Comparison of ENCODE assay signal across 13 mouse cellular contexts in the genomic region with DNA sequence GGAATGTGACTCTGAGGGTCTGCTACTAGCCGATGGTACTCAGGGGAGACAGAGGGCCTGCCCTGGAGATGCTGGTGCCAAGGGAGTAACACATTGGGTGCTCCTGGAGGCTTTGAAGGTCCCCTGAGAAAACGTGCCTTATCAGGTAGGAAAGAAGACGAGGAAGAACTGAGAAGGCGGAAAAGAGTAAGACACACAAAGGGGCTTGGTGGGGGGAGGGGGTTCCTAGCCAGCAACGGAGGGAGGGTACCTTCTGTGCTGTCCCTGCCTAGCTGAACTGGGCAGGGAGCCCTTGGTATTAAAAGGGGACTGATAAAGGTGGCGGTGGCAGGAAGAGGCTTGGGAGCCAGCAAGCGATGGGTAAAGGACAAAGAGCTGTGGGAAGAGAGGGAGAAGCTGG. TPM values are rescaled to one million over a fixed set of nuclear protein-coding genes. Genes with fewer than 3 reads are reported as not detected.
DNase-seq lines count a peak whose midpoint lies in the region; ATAC-seq lines count a peak whose summit lies in the region.
"Had no signal": no experiment of that assay in that cellular context is flagged by ENCODE, and none has a peak within 500 bp of the region (broad histone marks: within the 10 kb centered on the region; RNA-seq: fewer than 3 reads in every experiment).

No protein-coding gene starts in this region.

- no peaks in the 10 kb centered on the region for H3K9me3 ChIP-seq in heart, embryonic 12.5 days (replicated peaks)
- H3K9me3 ChIP-seq in intestine, embryonic 14.5 days (ENCODE audit: control insufficient read depth, low read length) = no peaks in the 10 kb centered on the region

- DNase-seq in heart, postnatal 25 days (ENCODE audit: low spot score) = no peak
- peak; percentile 2 for DNase-seq in ovary, postnatal 36 days (ENCODE audit: low spot score)
- no peak for DNase-seq in ovary, postnatal 14 days (ENCODE audit: low spot score)
- DNase-seq in intestine, embryonic 14.5 days (ENCODE audit: low spot score) = no peak
- DNase-seq in left cerebral cortex, postnatal 4 days = no peak
- DNase-seq: cerebellum, adult 9-10 months; kidney, adult 11 months had no signal

- ATAC-seq in heart, embryonic 12.5 days (ENCODE audit: insufficient number of reproducible peaks, low FRiP score) = no peak
- no peak for ATAC-seq in intestine, embryonic 14.5 days (replicated peaks; ENCODE audit: low FRiP score, low TSS enrichment, low read depth)
- ATAC-seq in granulocyte monocyte progenitor cell, adult 5-6 weeks (replicated peaks; ENCODE audit: poor library complexity, severe bottlenecking) = no peak

- intact Hi-C loops in heart, postnatal 25 days (cut with DNase I) = loop anchor here (5.0 kb wide), 1 partner anchor 33 kb away; a partner anchor contains a TSS
- intact Hi-C loops in left cerebral cortex, postnatal 4 days (cut with DNase I) = no loop called here

- peak overlapping the region; percentile 26 for H3K9ac ChIP-seq in heart, embryonic 12.5 days
- peak overlapping the region; percentile 87 for H3K9ac ChIP-seq in intestine, embryonic 14.5 days (ENCODE audit: low read length)

- no peaks in the 10 kb centered on the region for H3K36me3 ChIP-seq in heart, embryonic 12.5 days
- H3K36me3 ChIP-seq in intestine, embryonic 14.5 days (ENCODE audit: control insufficient read depth, insufficient read depth, low read length) = peaks cover 17% of the 10 kb centered on the region; the same call in 1 of the 2 replicates

- WGBS in heart, embryonic 12.5 days = 46% methylated on average over 7 of the region's 7 CpGs
- 53% methylated on average over 7 of the region's 7 CpGs for WGBS in intestine, embryonic 14.5 days

- H3K4me2 ChIP-seq in heart, embryonic 12.5 days = 0 out of 2 replicates have a peak overlapping the region, but pooled peaks have one; percentile 3
- peak overlapping the region; percentile 46 for H3K4me2 ChIP-seq in intestine, embryonic 14.5 days (ENCODE audit: low read length)

- H3K27ac ChIP-seq in heart, embryonic 12.5 days (ENCODE audit: poor library complexity, severe bottlenecking) = peak overlapping the region; percentile 50; the same call in 1 of the 2 replicates
- peak overlapping the region; percentile 96 for H3K27ac ChIP-seq in intestine, embryonic 14.5 days (ENCODE audit: low read depth)
- H3K27ac ChIP-seq: left cerebral cortex, adult 2 months; macrophage had no signal

- no peaks in the 10 kb centered on the region for H3K27me3 ChIP-seq in heart, embryonic 12.5 days (replicated peaks)
- no peaks in the 10 kb centered on the region for H3K27me3 ChIP-seq in intestine, embryonic 14.5 days (replicated peaks; ENCODE audit: control insufficient read depth, insufficient read depth, low read length)

- peaks cover 84% of the 10 kb centered on the region for H3K4me1 ChIP-seq in heart, embryonic 12.5 days (replicated peaks)
- H3K4me1 ChIP-seq in intestine, embryonic 14.5 days (replicated peaks; ENCODE audit: control insufficient read depth, insufficient read depth, low read length) = peaks cover 59% of the 10 kb centered on the region

- no peak overlapping the region for H3K4me3 ChIP-seq in heart, embryonic 12.5 days
- peak overlapping the region; percentile 39 for H3K4me3 ChIP-seq in intestine, embryonic 14.5 days (ENCODE audit: low read depth, low read length)
- H3K4me3 ChIP-seq: left cerebral cortex, adult 2 months had no signal

RNA-seq across cellular contexts. Expression of a gene that starts 15.0 kb away (rescaled TPM):
- polyA plus RNA-seq in heart, embryonic 12.5 days (2016; fragmentation: Nextera tagmentation; extraction: Ambion mirVana) = 33.4 and 38.4 TPM in 2 replicates
- 10 to 100 TPM; 43.7 to 48.1 TPM for total RNA-seq in heart, postnatal 25 days (2021)
- 145 and 153 TPM in 2 replicates for polyA plus RNA-seq in intestine, embryonic 14.5 days (2014; fragmentation: Nextera tagmentation; extraction: Ambion mirVana)
- 1 to 10 TPM; 5.5 to 5.7 TPM for total RNA-seq in left cerebral cortex, postnatal 4 days (2021)
- total RNA-seq in granulocyte monocyte progenitor cell, adult 5-6 weeks (2014; fragmentation: Nextera tagmentation) = 41.4 and 58.5 TPM in 2 replicates
- total RNA-seq in granulocyte monocyte progenitor cell, adult 5-6 weeks (2017) = 50.3 and 51.9 TPM in 2 replicates

RNA-seq across cellular contexts. Expression of a gene that starts 23.0 kb away (rescaled TPM):
- 6.4 and 9.3 TPM in 2 replicates for polyA plus RNA-seq in heart, embryonic 12.5 days (2016; fragmentation: Nextera tagmentation; extraction: Ambion mirVana)
- total RNA-seq in heart, postnatal 25 days (2021) = 1 to 10 TPM in 1 of 2 experiments, not detected in 1; 2.0 TPM
- 1.5 and 2.4 TPM in 2 replicates for polyA plus RNA-seq in intestine, embryonic 14.5 days (2014; fragmentation: Nextera tagmentation; extraction: Ambion mirVana)
- 1 to 10 TPM in 1 of 2 experiments, not detected in 1; 1.3 TPM for total RNA-seq in left cerebral cortex, postnatal 4 days (2021)
- total RNA-seq in granulocyte monocyte progenitor cell, adult 5-6 weeks (2014; fragmentation: Nextera tagmentation) = not detected in 2 replicates
- total RNA-seq in granulocyte monocyte progenitor cell, adult 5-6 weeks (2017) = not detected in 2 replicates
- total RNA-seq: left cerebral cortex, adult 2 months had no signal
- polyA plus RNA-seq: macrophage had no signal

RNA-seq across cellular contexts. Expression of a gene that starts 34.0 kb away (rescaled TPM):
- 50.6 and 53.5 TPM in 2 replicates for polyA plus RNA-seq in heart, embryonic 12.5 days (2016; fragmentation: Nextera tagmentation; extraction: Ambion mirVana)
- 1 to 10 TPM; 4.4 to 7.1 TPM for total RNA-seq in heart, postnatal 25 days (2021)
- polyA plus RNA-seq in intestine, embryonic 14.5 days (2014; fragmentation: Nextera tagmentation; extraction: Ambion mirVana) = 1.7 and 3.2 TPM in 2 replicates
- total RNA-seq in left cerebral cortex, postnatal 4 days (2021) = not detected
- 5.6 and 6.0 TPM in 2 replicates for total RNA-seq in granulocyte monocyte progenitor cell, adult 5-6 weeks (2014; fragmentation: Nextera tagmentation)
- 3.0 and 8.1 TPM in 2 replicates for total RNA-seq in granulocyte monocyte progenitor cell, adult 5-6 weeks (2017)

RNA-seq across cellular contexts. Expression of a gene that starts 41.0 kb away (rescaled TPM):
- 0.28 and 0.57 TPM in 2 replicates for polyA plus RNA-seq in heart, embryonic 12.5 days (2016; fragmentation: Nextera tagmentation; extraction: Ambion mirVana)
- not detected for total RNA-seq in heart, postnatal 25 days (2021)
- polyA plus RNA-seq in intestine, embryonic 14.5 days (2014; fragmentation: Nextera tagmentation; extraction: Ambion mirVana) = 1.6 and 3.8 TPM in 2 replicates
- not detected for total RNA-seq in left cerebral cortex, postnatal 4 days (2021)
- not detected in 2 replicates for total RNA-seq in granulocyte monocyte progenitor cell, adult 5-6 weeks (2014; fragmentation: Nextera tagmentation)
- total RNA-seq in granulocyte monocyte progenitor cell, adult 5-6 weeks (2017) = not detected in 2 replicates
- total RNA-seq: adrenal gland, postnatal 4 days; gastrocnemius, postnatal 14 days; left cerebral cortex, adult 2 months had no signal

RNA-seq across cellular contexts. Expression of a gene that starts 56.8 kb away (rescaled TPM):
- polyA plus RNA-seq in heart, embryonic 12.5 days (2016; fragmentation: Nextera tagmentation; extraction: Ambion mirVana) = 12.0 and 15.2 TPM in 2 replicates
- total RNA-seq in heart, postnatal 25 days (2021) = 10 to 100 TPM; 16.1 to 39.0 TPM
- 36.1 and 45.8 TPM in 2 replicates for polyA plus RNA-seq in intestine, embryonic 14.5 days (2014; fragmentation: Nextera tagmentation; extraction: Ambion mirVana)
- 10 to 100 TPM in 1 of 2 experiments, 1 to 10 TPM in 1; 9.4 to 11.5 TPM for total RNA-seq in left cerebral cortex, postnatal 4 days (2021)
- 20.4 and 53.9 TPM in 2 replicates for total RNA-seq in granulocyte monocyte progenitor cell, adult 5-6 weeks (2014; fragmentation: Nextera tagmentation)
- 0.31 and 39.0 TPM in 2 replicates for total RNA-seq in granulocyte monocyte progenitor cell, adult 5-6 weeks (2017)

Comparison
In these comparisons a context has a peak if more than half of its experiments do, and no peak if none do; other contexts are left out.
1. RNA of a gene that starts 15.0 kb away (total RNA-seq): 41.4 to 58.5 TPM in granulocyte monocyte progenitor cell, adult 5-6 weeks and 43.7 to 48.1 TPM in heart, postnatal 25 days; 5.5 to 5.7 TPM in left cerebral cortex, postnatal 4 days; every median in the first group is over 4 times any median in the second.